Mouse (Mus musculus): ENCODE data around the gene Fam69a.

DNA sequence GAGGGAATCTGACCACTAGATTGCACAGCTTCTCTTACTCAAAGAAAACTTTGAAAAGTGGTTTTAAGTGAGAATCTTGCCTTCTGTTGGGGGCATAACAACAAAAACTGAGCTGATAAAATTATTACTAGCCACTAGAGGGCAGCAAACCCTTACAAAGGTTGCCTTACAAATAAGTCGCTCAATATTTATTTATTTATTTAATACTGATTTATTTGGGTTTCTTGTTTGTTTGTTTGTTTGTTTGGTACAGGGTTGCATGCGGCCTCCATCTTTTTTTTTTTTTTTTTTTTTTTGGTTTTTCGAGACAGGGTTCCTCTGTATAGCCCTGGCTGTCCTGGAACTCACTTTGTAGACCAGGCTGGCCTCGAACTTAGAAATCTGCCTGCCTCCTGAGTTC, 47.3 kb upstream of the Fam69a start:
- TF ChIP-seq CTCF (IDR thresholded peaks at IDR 0.05; ENCODE audit: extremely low read depth, insufficient read depth, insufficient read length, insufficient replicate concordance) (no peak), POLR2A (IDR thresholded peaks at IDR 0.05; ENCODE audit: low read depth, low read length) (no peak)
